Mouse (Mus musculus): ENCODE data around the gene Brip1.
A peak's percentile ranks its signal among the peaks of the same experiment; 100 is the strongest.
"Not testable (repeated sequence)": the region's sequence is repeated elsewhere in the genome, so short reads cannot be mapped to it uniquely, and the experiment has no call there.

Brip1 gene

DNA sequence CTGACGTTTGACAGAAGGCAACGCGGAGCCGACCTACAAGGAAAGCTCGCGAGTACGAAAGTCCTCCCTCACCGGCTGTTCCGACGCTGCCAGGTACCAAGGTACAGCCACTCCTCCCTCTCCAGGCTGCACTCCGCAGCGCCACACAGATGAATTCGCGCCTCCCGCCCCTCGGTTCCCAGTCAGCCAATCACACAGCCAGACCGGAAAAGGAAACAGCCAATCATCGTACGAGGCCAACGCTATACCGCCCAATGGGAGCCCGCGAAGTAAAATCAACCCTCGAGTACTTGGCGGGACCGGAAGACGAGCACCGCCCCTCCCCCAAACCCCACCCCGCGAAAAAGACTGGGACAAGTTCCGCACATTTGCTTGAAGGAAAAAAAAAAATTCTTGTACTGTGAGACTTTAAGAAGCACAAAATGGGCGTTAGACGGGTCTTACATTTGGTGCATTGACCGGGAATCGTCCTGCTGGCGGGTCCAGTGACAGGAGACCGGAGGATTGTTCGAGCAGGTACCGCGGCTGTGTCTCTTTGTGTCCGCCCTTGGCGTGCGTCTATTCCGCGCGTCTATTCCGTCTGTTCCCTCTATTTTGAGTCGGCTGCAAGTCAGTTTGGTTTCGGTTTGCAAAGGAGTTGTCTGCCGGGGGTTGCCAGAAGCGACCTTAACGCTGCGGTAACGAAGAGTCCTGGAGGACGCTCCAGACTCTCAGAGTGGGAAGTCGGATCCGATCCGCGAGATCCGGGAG is at the start of gene Brip1:
Gene Brip1, minus strand, starts transcription at position 157 of the 750 bp plus-strand sequence.
- DNase-seq, result peak; percentile 98

GRCm38 (mm10) chr11:86232446-86232845 is 31.5 kb upstream of the Brip1 start:
- DNase-seq, result no peak

DNA sequence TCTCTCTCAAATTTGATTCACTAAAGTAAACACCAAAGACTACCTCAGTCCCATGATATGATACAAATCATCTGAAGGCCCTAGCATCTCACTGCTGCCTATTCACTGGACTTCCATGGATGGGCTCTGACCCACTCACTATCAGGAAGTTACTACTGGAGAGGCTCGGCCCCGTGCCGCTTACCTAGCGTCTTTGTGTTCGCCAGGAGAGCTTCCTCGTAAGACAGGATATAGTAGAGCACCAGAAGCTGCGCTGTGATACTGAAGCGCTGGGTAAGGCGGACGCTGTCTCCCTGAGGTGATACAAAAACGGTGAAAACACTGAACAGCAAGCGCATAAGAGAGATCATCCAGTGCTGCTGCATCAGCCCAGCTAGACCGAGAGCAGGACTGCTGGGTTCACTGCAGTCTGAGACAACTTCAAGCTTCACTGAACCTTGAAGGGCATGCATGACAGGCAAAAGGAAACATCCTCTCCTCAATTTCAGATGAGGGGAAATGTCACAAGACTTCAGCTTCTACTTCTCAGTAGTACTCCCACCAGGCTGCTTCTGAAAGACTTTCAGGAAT is 30.9 kb upstream of the Brip1 start:
- no peak for DNase-seq

GRCm38 (mm10) chr11:86226646-86227180 is 25.7 kb upstream of the Brip1 start:
- no peak for DNase-seq

GRCm38 (mm10) chr11:86225761-86226160 is 24.8 kb upstream of the Brip1 start:
- no peak for DNase-seq

GRCm38 (mm10) chr11:86211803-86212202 is 10.8 kb upstream of the Brip1 start:
- DNase-seq, result no peak

GRCm38 (mm10) chr11:86209123-86209522 is 8.1 kb upstream of the Brip1 start:
- DNase-seq, result no peak

DNA sequence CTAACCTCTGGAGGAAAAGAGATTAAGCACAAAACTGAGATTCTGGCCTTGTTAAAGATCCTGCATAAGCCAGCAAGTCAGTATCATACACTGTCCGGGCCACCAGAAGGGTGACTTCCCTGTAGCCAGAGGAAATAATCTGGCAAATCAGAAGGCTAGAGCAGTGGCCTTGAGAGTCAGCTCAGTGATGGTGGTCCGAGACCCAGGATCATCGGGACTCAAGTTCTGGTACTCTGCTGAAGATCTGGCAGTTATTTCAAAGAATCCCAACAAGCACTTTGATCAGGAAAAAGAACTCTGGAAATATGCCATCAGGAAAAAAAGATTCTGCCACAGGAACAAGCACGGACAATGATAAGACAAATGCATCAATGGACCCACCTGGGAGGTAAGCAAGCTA is 4.9 kb upstream of the Brip1 start:
- no peak for DNase-seq

- DNase-seq, result no peak
Observed at GRCm38 (mm10) chr11:86205031-86205430, 4.0 kb upstream of the Brip1 start.

DNA sequence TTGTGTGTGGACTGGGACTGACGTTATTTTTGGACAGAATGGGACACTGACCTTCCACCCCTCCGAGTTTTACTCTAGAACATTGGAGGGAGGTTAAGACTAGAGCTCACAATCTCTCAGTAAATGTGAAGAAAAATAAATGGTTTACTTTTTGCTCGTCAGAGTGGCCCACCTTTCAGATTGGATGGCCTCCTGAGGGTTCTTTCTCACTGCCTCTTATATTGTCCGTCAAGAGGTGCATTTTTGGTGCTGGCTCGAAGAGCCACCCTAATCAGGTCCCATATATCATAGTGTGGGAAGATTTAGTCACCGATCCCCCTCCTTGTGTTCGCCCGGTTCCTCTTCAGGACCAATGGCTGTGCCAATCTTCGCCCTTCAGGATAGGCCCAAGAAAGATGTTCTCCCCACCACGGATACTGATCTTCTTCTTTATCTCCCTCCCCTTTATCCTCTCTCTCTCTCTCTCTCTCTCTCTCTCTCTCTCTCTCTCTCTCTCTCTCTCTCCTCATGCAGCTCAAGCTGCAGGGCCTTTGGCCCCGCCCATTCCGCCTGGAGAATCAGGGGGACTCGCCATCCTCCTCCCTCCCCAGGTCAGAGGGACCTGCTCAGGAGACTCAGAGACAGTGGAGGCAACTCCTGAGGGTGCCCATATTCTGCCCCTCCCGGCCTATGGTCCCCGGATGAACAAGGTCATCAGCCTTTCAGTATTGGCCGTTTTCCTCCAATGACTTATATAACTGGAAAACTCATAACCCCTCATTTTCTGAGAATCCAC is 1.1 kb upstream of the Brip1 start:
- DNase-seq, result peak; percentile 42

- no peak for DNase-seq
Observed at GRCm38 (mm10) chr11:86200460-86201021, 452 bp downstream of the Brip1 start.

- DNase-seq, result no peak
Observed at GRCm38 (mm10) chr11:86199733-86200132, 1.3 kb downstream of the Brip1 start.

DNA sequence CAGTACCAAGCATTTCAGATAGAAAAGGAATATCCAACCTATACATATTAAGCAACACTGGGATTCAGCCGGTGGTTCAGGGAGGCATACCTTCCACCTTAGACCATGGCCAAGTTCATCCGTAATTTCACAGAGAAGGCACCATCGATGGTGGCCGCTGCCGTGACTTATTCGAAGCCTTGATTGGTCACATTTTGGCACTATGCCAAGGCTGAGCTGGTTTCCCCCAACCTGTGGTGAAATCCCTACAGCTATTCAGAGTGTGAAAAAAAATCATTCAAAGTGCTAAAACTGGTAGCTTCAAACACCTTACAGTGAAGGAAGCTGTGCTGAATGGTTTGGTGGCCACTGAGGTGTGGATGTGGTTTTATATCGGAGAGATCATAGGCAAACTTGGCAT is 15.8 kb downstream of the Brip1 start:
- not testable (repeated sequence) for DNase-seq

DNA sequence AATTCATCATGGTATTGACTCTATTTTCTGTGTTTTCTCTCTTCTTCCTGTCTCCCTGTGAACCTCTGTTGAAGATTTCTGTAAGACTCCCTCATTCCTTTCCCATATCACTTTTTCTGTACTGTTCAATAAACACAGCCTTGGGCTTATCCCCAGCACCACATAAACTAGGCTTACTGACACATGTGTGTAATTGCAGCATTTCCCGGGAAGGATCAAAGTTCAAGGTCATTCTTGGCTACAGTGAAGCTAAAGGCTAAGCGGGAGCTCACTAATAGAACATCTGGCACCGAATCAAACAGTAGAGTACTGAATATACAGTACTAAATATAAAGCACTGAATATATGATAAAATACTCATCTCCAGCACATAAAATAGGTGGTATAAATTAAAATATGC is 25.2 kb downstream of the Brip1 start:
- no peak for DNase-seq

DNA sequence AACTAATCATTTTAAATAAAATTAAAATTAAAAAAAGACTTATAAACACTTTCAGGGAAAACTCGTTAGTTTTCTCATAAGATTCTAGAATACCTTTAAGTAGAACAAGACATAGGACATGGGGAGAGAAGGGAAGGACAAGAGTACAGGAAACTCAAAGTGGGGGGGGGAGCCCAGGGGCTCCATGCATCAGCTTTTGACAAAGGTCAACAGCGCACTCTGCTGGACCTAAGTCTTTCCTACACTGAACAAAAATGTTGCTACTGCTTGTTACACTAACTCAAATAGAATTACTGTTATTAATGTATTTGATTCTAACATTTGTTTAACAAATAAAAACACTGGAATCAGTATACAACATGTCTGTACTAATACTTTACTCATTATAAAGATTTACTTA is 26.8 kb downstream of the Brip1 start:
- DNase-seq, result peak; percentile 77

- no peak for DNase-seq
Observed at GRCm38 (mm10) chr11:86170743-86171142, 30.2 kb downstream of the Brip1 start.

DNA sequence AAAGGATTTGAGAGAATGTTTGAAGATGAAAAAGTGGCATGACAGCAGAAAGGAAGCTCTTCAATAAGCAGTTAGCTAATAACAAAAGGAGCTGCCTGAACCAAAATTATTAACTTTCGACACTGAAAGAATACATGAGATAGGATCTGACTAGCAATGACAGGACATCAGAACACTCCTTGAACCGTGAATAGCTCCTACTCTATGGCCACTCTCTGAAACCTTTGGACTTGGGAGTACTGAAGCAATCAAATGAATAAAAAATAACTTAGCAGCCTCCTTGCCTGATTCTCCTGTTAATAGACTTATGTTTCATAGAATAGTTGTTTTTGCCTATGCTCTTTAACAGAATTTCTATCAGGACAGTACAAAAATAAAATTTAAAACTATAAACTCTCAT is 40.7 kb downstream of the Brip1 start:
- no peak for DNase-seq

DNA sequence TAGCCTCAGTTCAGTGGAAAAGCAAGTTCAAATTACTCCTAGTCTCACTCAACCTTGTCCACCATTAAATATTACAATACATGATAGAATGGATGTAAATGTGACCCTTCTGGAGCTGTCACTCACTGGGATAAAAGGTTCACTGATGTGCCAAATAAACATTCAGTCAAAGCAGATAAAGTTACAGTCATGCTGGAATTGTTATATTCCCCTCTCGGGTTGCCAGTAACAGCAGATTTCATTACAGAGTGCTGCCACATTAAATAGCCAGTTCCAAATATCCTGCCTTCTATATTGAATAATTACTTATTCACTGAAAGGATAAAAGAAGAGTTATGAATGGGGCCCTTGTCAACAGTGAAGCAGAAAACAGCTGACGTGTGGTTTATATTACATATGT is 42.0 kb downstream of the Brip1 start:
- DNase-seq, result peak; percentile 17

- no peak for DNase-seq
Observed at GRCm38 (mm10) chr11:86155638-86156037, 45.4 kb downstream of the Brip1 start.

GRCm38 (mm10) chr11:86131324-86131723 is 69.7 kb downstream of the Brip1 start:
- DNase-seq, result no peak

DNA sequence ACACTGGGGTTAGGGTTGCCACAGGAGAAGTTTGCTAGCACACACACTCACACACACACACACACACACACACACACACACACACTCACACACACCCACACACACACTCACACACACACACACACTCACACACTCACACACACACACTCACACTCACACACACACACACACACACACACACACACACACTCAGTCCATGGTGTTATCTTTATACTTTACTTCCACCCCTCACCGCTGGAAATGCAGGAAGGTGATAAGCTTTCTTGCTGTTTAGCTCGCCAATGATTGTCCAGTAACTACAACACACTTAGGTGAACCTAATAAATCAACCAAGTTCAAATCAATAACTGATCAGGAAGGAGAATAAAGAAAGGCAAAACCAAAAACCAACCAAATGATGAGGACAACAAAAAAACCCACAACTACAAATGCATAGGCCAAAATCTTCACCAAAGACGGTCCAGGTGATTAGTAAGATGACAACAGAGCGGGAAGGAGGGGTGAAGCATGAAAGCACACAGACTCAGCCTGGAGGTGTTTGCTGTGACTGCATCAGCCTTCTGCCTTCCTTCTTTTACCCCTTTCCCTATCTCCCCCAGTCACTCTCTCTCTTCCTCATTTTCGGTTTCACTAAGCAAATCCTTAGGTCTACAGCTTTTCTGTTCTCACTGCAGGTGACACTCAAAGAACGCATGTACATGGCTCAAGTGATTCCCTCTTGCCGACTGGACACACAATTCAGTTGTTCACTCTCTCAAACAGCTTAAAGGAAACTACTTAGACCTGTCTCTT is 83.7 kb downstream of the Brip1 start:
- no peak for DNase-seq

GRCm38 (mm10) chr11:86115955-86116354 is 85.0 kb downstream of the Brip1 start:
- no peak for DNase-seq

DNA sequence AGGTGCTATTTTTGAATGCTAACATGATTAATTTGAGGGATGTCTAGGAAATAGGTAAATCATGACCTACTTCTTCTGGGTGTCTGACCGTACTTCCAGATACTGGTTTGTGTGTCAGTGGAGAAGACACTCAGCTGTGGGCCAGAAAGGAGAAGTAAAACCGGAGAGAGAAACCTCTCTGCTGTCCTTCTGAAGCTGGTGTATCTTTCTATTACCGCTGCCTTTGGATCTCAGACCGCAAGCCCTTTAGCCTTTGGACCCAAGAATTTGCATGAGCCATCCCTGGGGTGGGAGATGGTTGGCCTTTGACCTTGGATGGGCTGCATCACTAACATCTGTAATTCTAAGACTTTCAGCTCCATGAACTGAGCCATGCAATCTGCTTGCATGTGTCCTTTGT is 93.7 kb downstream of the Brip1 start:
- no peak for DNase-seq

All from retina, postnatal 1 day (tissue).